Mouse (Mus musculus) spleen, adult 2 months (tissue): Measurements from ENCODE around the gene Rad51b. TPM values are rescaled to one million over a fixed set of nuclear protein-coding genes. Genes with fewer than 3 reads are reported as not detected.
A peak's percentile ranks its signal among the peaks of the same experiment; 100 is the strongest.

ENCODE experiments used
- DNase-seq, 2 experiments: peaks; one replicate each; pipeline versions ENCODE4 v3.0.0 to v3.0.0-alpha.2; 2012 to 2021; ENCODE audit warnings: low spot score in 2 of 2, low read depth in 1 of 2
- H3K27ac ChIP-seq: fragments of 200-500 bp; 2 replicates; pipeline ENCODE4 v1.5.1; 2012; ENCODE audit warnings: low read length, inconsistent platforms; ENCODE audit not compliant: insufficient read depth
- H3K27me3 ChIP-seq: fragments of 200-500 bp; 2 replicates; pipeline ENCODE4 v1.6.1; 2012; ENCODE audit warnings: mild to moderate bottlenecking, moderate library complexity, low read length, inconsistent platforms; ENCODE audit not compliant: control insufficient read depth, insufficient read depth
- H3K36me3 ChIP-seq: fragments of 200-500 bp; 2 replicates; pipeline ENCODE4 v1.6.1; 2012; ENCODE audit warnings: mild to moderate bottlenecking, low read length, inconsistent platforms; ENCODE audit not compliant: control insufficient read depth, insufficient read depth
- H3K4me1 ChIP-seq: fragments of 200-500 bp; 2 replicates; pipeline ENCODE4 v1.6.1; 2011; ENCODE audit warnings: inconsistent platforms; ENCODE audit not compliant: control insufficient read depth, insufficient read depth, insufficient read length
- H3K4me3 ChIP-seq: fragments of 200-500 bp; 2 replicates; pipeline ENCODE4 v1.5.1; 2011; ENCODE audit warnings: mild to moderate bottlenecking, inconsistent platforms; ENCODE audit not compliant: insufficient read depth, insufficient read length; ENCODE audit errors: extremely low read depth
- CTCF ChIP-seq: fragments of 200-500 bp; IDR thresholded peaks from 2 replicates; pipeline ENCODE4 v1.5.1; 2011; ENCODE audit warnings: mild to moderate bottlenecking, inconsistent platforms; ENCODE audit not compliant: insufficient read depth, insufficient read length, insufficient replicate concordance; ENCODE audit errors: extremely low read depth
- POLR2A ChIP-seq: fragments of 200-500 bp; IDR thresholded peaks from 2 replicates; pipeline ENCODE4 v1.6.1; 2011; ENCODE audit warnings: low read depth, low read length, inconsistent platforms
- WGBS: fragments of 180-500 bp; shearing (Covaris S2); methylation state at CpG from one replicate; pipeline ENCODE4 v1.1.7; 2018; 5-methylcytosine and 5-hydroxymethylcytosine counted together
- polyA plus RNA-seq: library from polyadenylated mRNA; depleted of rRNA; stranded (reverse); fragments of >200 nt; gene quantifications from 2 replicates; pipeline ENCODE4 v1.2.3, GENCODE M21; 2012

Gene Rad51b
- polyA plus RNA-seq, 1 experiment, result 0.26 TPM

DNA sequence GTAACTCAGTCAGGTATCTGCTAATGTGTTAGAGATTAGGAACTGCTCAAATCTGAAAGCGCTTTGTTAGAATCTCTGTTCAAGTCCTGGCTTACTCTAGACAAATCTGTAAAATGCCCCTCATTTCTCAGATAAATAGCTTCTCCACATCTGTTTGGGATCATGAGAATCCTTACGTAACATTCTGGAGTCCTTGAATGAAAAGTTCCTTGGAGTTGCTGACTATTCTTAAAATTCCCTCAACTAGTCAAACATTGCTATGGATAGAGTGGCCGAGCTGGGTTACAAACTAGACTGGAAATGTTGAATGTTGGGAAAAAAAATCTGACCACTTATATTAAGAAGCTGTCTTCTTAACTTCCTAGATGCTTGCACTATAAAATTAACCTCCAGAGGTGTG, 450.5 kb downstream of the Rad51b start:
- 96% methylated on average over 3 of the region's 3 CpGs for WGBS
- Histone ChIP-seq H3K27ac (no peak overlapping the region), H3K4me3 (no peak overlapping the region), H3K4me1 (peaks cover 19% of the 10 kb centered on the region; the same call in 1 of the 2 replicates), H3K36me3 (no peaks in the 10 kb centered on the region), H3K27me3 (no peaks in the 10 kb centered on the region)
- no peak for DNase-seq
- TF ChIP-seq CTCF (no peak), POLR2A (no peak)

DNA sequence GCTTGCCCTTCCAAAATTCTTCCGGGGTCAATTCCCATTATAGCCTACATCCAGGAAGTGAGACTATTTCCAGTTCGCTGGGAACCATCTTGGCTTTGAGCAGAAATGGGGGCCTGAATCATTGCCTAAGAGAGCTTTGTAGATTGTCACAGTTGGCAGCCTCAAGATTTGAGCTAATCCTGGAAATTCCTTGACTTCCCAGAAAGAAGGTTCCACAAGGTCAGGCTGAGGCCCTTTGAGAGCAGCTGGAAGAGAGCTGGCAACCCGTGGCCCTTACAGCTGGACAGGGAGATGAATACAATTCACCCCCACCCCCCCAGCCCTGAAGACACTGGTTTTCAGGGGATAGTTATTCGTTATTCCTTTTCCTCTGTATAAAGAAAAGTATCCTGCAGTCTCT, 451.8 kb downstream of the Rad51b start:
- no peaks in the 10 kb centered on the region for H3K27me3 ChIP-seq
- TF ChIP-seq POLR2A (no peak), CTCF (no peak)
- peaks cover 19% of the 10 kb centered on the region; the same call in 1 of the 2 replicates for H3K4me1 ChIP-seq
- WGBS, result 82% methylated on average over 4 of the region's 4 CpGs
- H3K36me3 ChIP-seq, result no peaks in the 10 kb centered on the region
- no peak overlapping the region for H3K4me3 ChIP-seq
- DNase-seq, result no peak
- H3K27ac ChIP-seq, result no peak overlapping the region

DNA sequence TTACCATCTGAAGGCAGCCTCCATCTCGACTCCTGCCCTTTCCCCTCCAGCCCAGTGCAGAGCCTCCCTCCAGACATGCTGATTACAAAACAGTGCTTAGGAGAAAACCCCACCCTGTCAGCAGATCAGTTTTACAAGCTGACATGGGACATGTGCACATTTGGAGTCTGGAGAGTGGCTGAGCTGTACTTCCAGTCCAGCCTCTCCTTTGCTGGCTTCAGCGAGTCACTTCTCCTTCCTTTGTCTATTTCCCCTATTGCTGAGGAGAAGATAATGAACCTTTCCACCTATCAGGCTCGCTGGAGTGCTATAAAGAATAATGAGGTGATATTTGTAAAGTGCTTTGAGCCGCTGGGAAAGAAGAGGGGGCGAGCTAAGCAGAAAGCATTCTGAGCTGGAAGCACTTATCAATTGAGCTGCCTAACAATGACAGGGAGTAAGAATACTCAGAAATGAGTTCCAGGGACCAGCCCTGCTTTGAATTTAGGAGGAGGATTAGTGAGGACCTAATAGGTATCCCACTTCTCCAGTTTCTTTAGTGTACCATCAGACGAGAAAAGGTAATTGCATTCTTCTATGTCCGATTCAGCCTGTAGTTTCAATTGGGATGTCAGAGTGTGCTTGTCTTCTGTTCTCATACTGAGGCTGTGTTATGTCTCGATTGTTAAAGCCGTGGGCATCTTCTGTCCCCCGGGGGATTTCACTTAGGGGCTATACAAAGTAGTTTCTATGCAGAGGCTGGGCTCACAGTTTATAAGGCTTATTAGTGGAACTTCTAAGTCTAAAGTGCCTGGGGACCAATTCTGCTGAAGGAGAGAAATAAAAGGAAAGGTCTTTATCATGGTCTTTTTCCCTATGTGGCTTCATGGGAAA, 453.4 kb downstream of the Rad51b start:
- 54% methylated on average over 10 of the region's 10 CpGs for WGBS
- Histone ChIP-seq H3K27ac (no peak overlapping the region; the same call in 1 of the 2 replicates), H3K4me3 (no peak overlapping the region), H3K27me3 (no peaks in the 10 kb centered on the region), H3K36me3 (no peaks in the 10 kb centered on the region), H3K4me1 (peaks cover 19% of the 10 kb centered on the region; the same call in 1 of the 2 replicates)
- no peak for DNase-seq
- TF ChIP-seq POLR2A (no peak), CTCF (no peak)

DNA sequence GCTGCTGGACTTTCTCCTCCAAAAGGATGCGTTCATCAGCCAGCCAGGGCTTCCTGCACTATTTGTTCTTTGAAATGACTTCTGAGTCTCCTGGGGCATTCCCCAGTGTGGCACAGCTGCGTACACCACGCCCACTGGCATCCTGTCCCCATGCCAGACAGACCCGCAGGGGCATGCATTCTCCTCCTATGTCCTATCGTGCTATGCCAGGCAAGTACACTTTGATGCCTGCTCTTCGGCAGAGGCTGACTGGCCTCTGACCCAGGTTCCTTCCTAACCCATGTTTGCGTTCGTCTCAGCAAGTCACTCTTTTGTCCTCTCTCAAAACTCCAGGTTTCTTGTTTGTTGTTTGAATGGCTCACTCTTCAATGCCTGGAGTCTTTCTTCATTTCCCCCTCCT, 454.7 kb downstream of the Rad51b start:
- Histone ChIP-seq H3K27me3 (no peaks in the 10 kb centered on the region), H3K4me1 (peaks cover 19% of the 10 kb centered on the region; the same call in 1 of the 2 replicates), H3K27ac (no peak overlapping the region), H3K4me3 (no peak overlapping the region), H3K36me3 (no peaks in the 10 kb centered on the region)
- peak; percentile 26 to 63 for DNase-seq
- WGBS, result 11% methylated on average over 8 of the region's 8 CpGs
- TF ChIP-seq CTCF, result no peak
- TF ChIP-seq POLR2A, result no peak

DNA sequence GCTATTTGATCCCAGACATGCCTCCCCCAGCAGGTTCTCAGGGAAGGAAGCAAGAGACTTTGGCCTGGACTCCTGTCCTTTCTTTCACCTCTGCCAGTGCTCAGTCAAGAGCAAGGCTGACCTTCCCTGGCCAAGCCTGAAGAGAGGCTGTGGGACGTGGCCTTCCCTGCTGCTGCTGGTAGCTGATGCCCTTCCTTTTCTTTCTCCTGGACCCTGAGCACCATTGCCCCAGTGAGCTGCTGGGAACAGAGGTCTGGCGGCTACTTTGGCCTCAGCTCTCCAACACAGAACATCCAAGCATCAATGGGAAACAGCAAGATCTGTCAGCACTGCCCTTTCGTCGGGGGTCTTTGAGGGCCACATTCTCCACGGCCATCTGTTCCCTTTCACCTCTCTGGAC, 455.1 kb downstream of the Rad51b start:
- TF ChIP-seq POLR2A (no peak), CTCF (no peak)
- no peak overlapping the region for H3K27ac ChIP-seq
- H3K27me3 ChIP-seq, result no peaks in the 10 kb centered on the region
- peaks cover 19% of the 10 kb centered on the region; the same call in 1 of the 2 replicates for H3K4me1 ChIP-seq
- no peaks in the 10 kb centered on the region for H3K36me3 ChIP-seq
- WGBS, result 86% methylated on average over 5 of the region's 5 CpGs
- DNase-seq, result no peak
- H3K4me3 ChIP-seq, result no peak overlapping the region

DNA sequence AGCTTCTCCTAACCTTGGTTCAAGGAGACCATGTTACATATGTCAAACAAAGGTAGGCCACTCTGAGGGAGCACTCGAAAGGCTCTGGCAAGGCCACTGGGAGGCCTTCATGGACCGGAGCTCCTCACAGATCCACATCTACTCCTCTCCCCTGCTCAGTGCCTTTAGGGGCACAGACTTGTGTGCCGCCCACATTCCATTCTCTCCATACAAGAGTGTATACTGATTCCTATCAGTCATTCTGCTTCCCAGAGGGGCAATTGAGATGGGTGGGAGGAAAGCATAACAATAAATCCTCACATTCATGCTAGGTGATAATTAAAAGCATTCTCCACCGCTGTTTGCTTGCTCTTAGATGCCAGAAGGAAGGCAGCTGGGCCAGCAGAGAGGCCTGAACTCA, 458.5 kb downstream of the Rad51b start:
- peaks cover 16% of the 10 kb centered on the region; the same call in 1 of the 2 replicates for H3K4me1 ChIP-seq
- H3K36me3 ChIP-seq, result no peaks in the 10 kb centered on the region
- no peak for DNase-seq
- no peaks in the 10 kb centered on the region for H3K27me3 ChIP-seq
- no peak overlapping the region for H3K4me3 ChIP-seq
- H3K27ac ChIP-seq, result no peak overlapping the region
- 91% methylated on average over 4 of the region's 4 CpGs for WGBS
- TF ChIP-seq POLR2A, result no peak
- TF ChIP-seq CTCF, result no peak

DNA sequence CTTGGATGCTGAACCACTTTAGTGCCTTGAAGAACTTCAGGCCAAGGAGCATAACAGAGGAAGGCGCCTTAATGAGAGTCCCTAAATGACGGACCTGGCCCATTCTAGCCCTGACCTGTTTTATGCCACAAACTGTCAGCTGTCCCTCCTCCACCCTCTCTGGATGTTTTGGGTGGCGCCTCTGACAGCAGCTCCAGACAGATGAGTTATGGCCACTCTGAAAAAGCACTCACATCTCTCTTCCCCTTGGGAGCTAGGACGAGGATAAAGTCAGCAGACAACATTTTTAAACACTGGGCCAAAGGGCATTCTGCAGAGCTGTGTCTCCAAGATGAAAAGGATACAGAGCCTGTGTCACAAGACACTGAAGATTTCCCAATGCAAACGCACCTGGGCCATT, 459.3 kb downstream of the Rad51b start:
- H3K4me3 ChIP-seq, result no peak overlapping the region
- WGBS, result 88% methylated on average over 5 of the region's 5 CpGs
- no peaks in the 10 kb centered on the region for H3K36me3 ChIP-seq
- H3K4me1 ChIP-seq, result peaks cover 12% of the 10 kb centered on the region; the same call in 1 of the 2 replicates
- H3K27me3 ChIP-seq, result no peaks in the 10 kb centered on the region
- TF ChIP-seq CTCF (no peak), POLR2A (no peak)
- DNase-seq, result no peak
- H3K27ac ChIP-seq, result no peak overlapping the region
